Mouse (Mus musculus) hindbrain, embryonic 10.5 days (tissue): Measurements from ENCODE around the gene Oas2. TPM values are rescaled to one million over a fixed set of nuclear protein-coding genes. Genes with fewer than 3 reads are reported as not detected.
A peak's percentile ranks its signal among the peaks of the same experiment; 100 is the strongest.

Source experiments
- DNase-seq: peaks from one replicate; pipeline ENCODE4 v3.0.0-alpha.2; 2017; ENCODE audit warnings: low spot score
- H3K27ac ChIP-seq: fragments of 300-500 bp; sonication (generic); 2 replicates; pipeline ENCODE4 v1.5.1; 2016; ENCODE audit warnings: mild to moderate bottlenecking, moderate library complexity
- H3K27me3 ChIP-seq: fragments of 300-500 bp; sonication (generic); 2 replicates; pipeline ENCODE4 v1.6.1; 2016; ENCODE audit warnings: mild to moderate bottlenecking; ENCODE audit not compliant: poor library complexity, insufficient read depth, severe bottlenecking
- H3K36me3 ChIP-seq: fragments of 300-500 bp; sonication (generic); 2 replicates; pipeline ENCODE4 v1.6.1; 2016; ENCODE audit warnings: mild to moderate bottlenecking, moderate library complexity
- H3K4me1 ChIP-seq: fragments of 300-500 bp; sonication (generic); replicated peaks from 2 replicates; pipeline ENCODE4 v1.6.1; 2016; ENCODE audit warnings: mild to moderate bottlenecking
- H3K4me3 ChIP-seq: fragments of 300-500 bp; sonication (generic); 2 replicates; pipeline ENCODE4 v1.5.1; 2016; ENCODE audit warnings: mild to moderate bottlenecking, moderate library complexity
- H3K9me3 ChIP-seq: fragments of 300-500 bp; sonication (generic); 2 replicates; pipeline ENCODE4 v1.6.1; 2016; ENCODE audit warnings: mild to moderate bottlenecking, moderate library complexity
- WGBS: fragments of 180-500 bp; shearing (Covaris S2); methylation state at CpG from one replicate; pipeline ENCODE4 v1.1.7; 2016; 5-methylcytosine and 5-hydroxymethylcytosine counted together
- polyA plus RNA-seq: library from polyadenylated mRNA; unstranded; fragments of >200 nt; fragmentation: Nextera tagmentation; extraction: Ambion mirVana; gene quantifications from 2 replicates; pipeline ENCODE4 v1.2.1, GENCODE M21; 2016

The Oas2 gene
- polyA plus RNA-seq, 1 experiment from 2014 or later = 0.10 TPM

- Histone ChIP-seq H3K9me3 (no peaks in the 10 kb centered on the region), H3K4me1 (no peaks in the 10 kb centered on the region), H3K4me3 (no peak overlapping the region), H3K36me3 (no peaks in the 10 kb centered on the region), H3K27me3 (no peaks in the 10 kb centered on the region), H3K27ac (no peak overlapping the region)
- 75% methylated on average over 3 of the region's 3 CpGs for WGBS
- no peak for DNase-seq
These were observed 19.7 kb upstream of the Oas2 start for GRCm38 (mm10) chr5:120769396-120769795.

- 0 out of 2 replicates have a peak, but pooled peaks cover 6% of the 10 kb centered on the region for H3K4me1 ChIP-seq
- H3K27ac ChIP-seq = no peak overlapping the region
- no peaks in the 10 kb centered on the region for H3K27me3 ChIP-seq
- WGBS = 74% methylated on average over 8 of the region's 8 CpGs
- H3K36me3 ChIP-seq = no peaks in the 10 kb centered on the region
- H3K4me3 ChIP-seq = no peak overlapping the region
- H3K9me3 ChIP-seq = no peaks in the 10 kb centered on the region
- DNase-seq = no peak
These were observed 15.4 kb upstream of the Oas2 start for GRCm38 (mm10) chr5:120765010-120765409.

GRCm38 (mm10) chr5:120761901-120762300 is 12.2 kb upstream of the Oas2 start:
- DNase-seq = peak; percentile 17
- WGBS = 29% methylated on average over 6 of the region's 6 CpGs
- no peaks in the 10 kb centered on the region for H3K9me3 ChIP-seq
- no peak overlapping the region; the same call in 1 of the 2 replicates for H3K4me3 ChIP-seq
- 0 out of 2 replicates have a peak, but pooled peaks cover 6% of the 10 kb centered on the region for H3K4me1 ChIP-seq
- no peaks in the 10 kb centered on the region for H3K27me3 ChIP-seq
- H3K27ac ChIP-seq = no peak overlapping the region
- H3K36me3 ChIP-seq = no peaks in the 10 kb centered on the region

GRCm38 (mm10) chr5:120754215-120754614 is 4.6 kb upstream of the Oas2 start:
- Histone ChIP-seq H3K9me3 (no peaks in the 10 kb centered on the region), H3K36me3 (no peaks in the 10 kb centered on the region), H3K4me3 (no peak overlapping the region), H3K27me3 (no peaks in the 10 kb centered on the region), H3K4me1 (no peaks in the 10 kb centered on the region), H3K27ac (no peak overlapping the region)
- DNase-seq = no peak
- WGBS = 91% methylated on average over 4 of the region's 4 CpGs

GRCm38 (mm10) chr5:120752786-120753185 is 3.1 kb upstream of the Oas2 start:
- Histone ChIP-seq H3K36me3 (no peaks in the 10 kb centered on the region), H3K4me3 (no peak overlapping the region), H3K27me3 (no peaks in the 10 kb centered on the region), H3K9me3 (no peaks in the 10 kb centered on the region), H3K27ac (no peak overlapping the region), H3K4me1 (no peaks in the 10 kb centered on the region)
- no peak for DNase-seq
- WGBS = 74% methylated on average over 3 of the region's 3 CpGs

- Histone ChIP-seq H3K4me3 (no peak overlapping the region), H3K36me3 (no peaks in the 10 kb centered on the region), H3K4me1 (no peaks in the 10 kb centered on the region), H3K27me3 (no peaks in the 10 kb centered on the region), H3K27ac (no peak overlapping the region), H3K9me3 (no peaks in the 10 kb centered on the region)
- 76% methylated on average over 3 of the region's 3 CpGs for whole genome bisulfite sequencing
- no peak for DNase-seq
These were observed 1.6 kb upstream of the Oas2 start for GRCm38 (mm10) chr5:120751206-120751605.

- no peaks in the 10 kb centered on the region for H3K4me1 ChIP-seq
- H3K9me3 ChIP-seq = no peaks in the 10 kb centered on the region
- H3K4me3 ChIP-seq = no peak overlapping the region
- no peaks in the 10 kb centered on the region for H3K36me3 ChIP-seq
- DNase-seq = peak; percentile 23
- H3K27ac ChIP-seq = no peak overlapping the region
- 19% methylated on average over 5 of the region's 5 CpGs for WGBS
- H3K27me3 ChIP-seq = no peaks in the 10 kb centered on the region
These were observed 3.2 kb downstream of the Oas2 start for GRCm38 (mm10) chr5:120746451-120746850.

- Histone ChIP-seq H3K36me3 (no peaks in the 10 kb centered on the region), H3K9me3 (no peaks in the 10 kb centered on the region), H3K27ac (no peak overlapping the region), H3K4me1 (no peaks in the 10 kb centered on the region), H3K4me3 (no peak overlapping the region), H3K27me3 (no peaks in the 10 kb centered on the region)
- WGBS = 27% methylated on average over 4 of the region's 4 CpGs
- peak; percentile 42 for DNase-seq
These were observed 7.5 kb downstream of the Oas2 start for GRCm38 (mm10) chr5:120742125-120742524.

- Histone ChIP-seq H3K4me1 (peaks cover 14% of the 10 kb centered on the region; the same call in 1 of the 2 replicates), H3K4me3 (no peak overlapping the region), H3K27ac (no peak overlapping the region), H3K36me3 (no peaks in the 10 kb centered on the region), H3K9me3 (no peaks in the 10 kb centered on the region), H3K27me3 (no peaks in the 10 kb centered on the region)
- 68% methylated on average over 14 of the region's 14 CpGs for WGBS
- DNase-seq = no peak
These were observed 15.2 kb downstream of the Oas2 start for GRCm38 (mm10) chr5:120734380-120734990.

GRCm38 (mm10) chr5:120733696-120734095 is 16.0 kb downstream of the Oas2 start:
- H3K27me3 ChIP-seq = no peaks in the 10 kb centered on the region
- H3K9me3 ChIP-seq = no peaks in the 10 kb centered on the region
- 93% methylated on average over 3 of the region's 3 CpGs for WGBS
- H3K36me3 ChIP-seq = no peaks in the 10 kb centered on the region
- H3K27ac ChIP-seq = no peak overlapping the region
- no peak overlapping the region for H3K4me3 ChIP-seq
- DNase-seq = no peak
- peaks cover 14% of the 10 kb centered on the region; the same call in 1 of the 2 replicates for H3K4me1 ChIP-seq

- no peaks in the 10 kb centered on the region for H3K27me3 ChIP-seq
- H3K36me3 ChIP-seq = no peaks in the 10 kb centered on the region
- WGBS = 68% methylated on average over 1 of the region's 1 CpGs
- no peak for DNase-seq
- H3K4me3 ChIP-seq = no peak overlapping the region
- no peak overlapping the region for H3K27ac ChIP-seq
- H3K9me3 ChIP-seq = no peaks in the 10 kb centered on the region
- peaks cover 14% of the 10 kb centered on the region; the same call in 1 of the 2 replicates for H3K4me1 ChIP-seq
These were observed 16.9 kb downstream of the Oas2 start for GRCm38 (mm10) chr5:120732740-120733139.

GRCm38 (mm10) chr5:120729319-120729718 is 20.3 kb downstream of the Oas2 start:
- H3K9me3 ChIP-seq = no peaks in the 10 kb centered on the region
- no peak overlapping the region for H3K27ac ChIP-seq
- no peak overlapping the region for H3K4me3 ChIP-seq
- H3K36me3 ChIP-seq = no peaks in the 10 kb centered on the region
- 0 out of 2 replicates have a peak, but pooled peaks cover 4% of the 10 kb centered on the region for H3K27me3 ChIP-seq
- DNase-seq = no peak
- WGBS = 86% methylated on average over 10 of the region's 10 CpGs
- H3K4me1 ChIP-seq = peaks cover 4% of the 10 kb centered on the region; the same call in 1 of the 2 replicates

- no peaks in the 10 kb centered on the region for H3K9me3 ChIP-seq
- 64% methylated on average over 12 of the region's 12 CpGs for WGBS
- no peak overlapping the region for H3K27ac ChIP-seq
- DNase-seq = no peak
- no peak overlapping the region for H3K4me3 ChIP-seq
- H3K27me3 ChIP-seq = peaks cover 4% of the 10 kb centered on the region; the same call in 1 of the 2 replicates
- 0 out of 2 replicates have a peak, but pooled peaks cover 2% of the 10 kb centered on the region for H3K4me1 ChIP-seq
- H3K36me3 ChIP-seq = no peaks in the 10 kb centered on the region
These were observed 23.7 kb downstream of the Oas2 start for GRCm38 (mm10) chr5:120725811-120726455.
